Mouse (Mus musculus): ENCODE data around the gene Ptov1. TPM values are rescaled to one million over a fixed set of nuclear protein-coding genes. Genes with fewer than 3 reads are reported as not detected.
A peak's percentile ranks its signal among the peaks of the same experiment; 100 is the strongest.

Ptov1 gene
- polyA plus RNA-seq (2014; fragmentation: Nextera tagmentation; extraction: Ambion mirVana), result 398 and 442 TPM in 2 replicates

- ATAC-seq (ENCODE audit: low read depth) (peak; percentile 94), DNase-seq (ENCODE audit: low spot score) (peak; percentile 99)
- Histone ChIP-seq H3K9ac (ENCODE audit: low read depth, low read length) (peak within 1 kb of the TSS; percentile 100), H3K9me3 (ENCODE audit: control insufficient read depth, low read length) (no peaks in the 10 kb centered on the region), H3K4me1 (ENCODE audit: control insufficient read depth, insufficient read depth, low read length) (peaks cover 32% of the 10 kb centered on the region), H3K27me3 (replicated peaks; ENCODE audit: control insufficient read depth, insufficient read depth, low read length) (no peaks in the 10 kb centered on the region), H3K4me2 (ENCODE audit: low read depth, low read length) (peak within 1 kb of the TSS; percentile 95), H3K27ac (replicated peaks; ENCODE audit: low read depth, low read length) (peak within 1 kb of the TSS; percentile 100), H3K36me3 (ENCODE audit: control insufficient read depth, insufficient read depth, low read length) (peaks cover 22% of the 10 kb centered on the region), H3K4me3 (ENCODE audit: low read depth, low read length) (peak within 1 kb of the TSS; percentile 100)
- WGBS, result 8% methylated on average over 24 of the region's 29 CpGs
These were observed at the start of gene Ptov1 for GRCm38 (mm10) chr7:44869697-44870528. TSS of gene Ptov1 (minus strand) at chr7:44869788.

GRCm38 (mm10) chr7:44919127-44919526, 49.5 kb upstream of the Ptov1 start:
- H3K27me3 ChIP-seq (replicated peaks; ENCODE audit: control insufficient read depth, insufficient read depth, low read length), result no peaks in the 10 kb centered on the region
- H3K27ac ChIP-seq (replicated peaks; ENCODE audit: low read depth, low read length), result peak overlapping the region; percentile 72
- no peaks in the 10 kb centered on the region for H3K4me1 ChIP-seq (ENCODE audit: control insufficient read depth, insufficient read depth, low read length)
- WGBS, result 72% methylated on average over 5 of the region's 5 CpGs
- no peak overlapping the region for H3K9ac ChIP-seq (ENCODE audit: low read depth, low read length)
- ATAC-seq (ENCODE audit: low read depth), result no peak
- peaks cover 61% of the 10 kb centered on the region for H3K36me3 ChIP-seq (ENCODE audit: control insufficient read depth, insufficient read depth, low read length)
- no peak overlapping the region for H3K4me2 ChIP-seq (ENCODE audit: low read depth, low read length)
- H3K4me3 ChIP-seq (ENCODE audit: low read depth, low read length), result no peak overlapping the region
- H3K9me3 ChIP-seq (ENCODE audit: control insufficient read depth, low read length), result no peaks in the 10 kb centered on the region
- DNase-seq (ENCODE audit: low spot score), result peak; percentile 41

- peaks cover 62% of the 10 kb centered on the region for H3K36me3 ChIP-seq (ENCODE audit: control insufficient read depth, insufficient read depth, low read length)
- DNase-seq (ENCODE audit: low spot score), result no peak
- no peak overlapping the region for H3K4me3 ChIP-seq (ENCODE audit: low read depth, low read length)
- no peaks in the 10 kb centered on the region for H3K9me3 ChIP-seq (ENCODE audit: control insufficient read depth, low read length)
- no peak for ATAC-seq (ENCODE audit: low read depth)
- H3K4me1 ChIP-seq (ENCODE audit: control insufficient read depth, insufficient read depth, low read length), result no peaks in the 10 kb centered on the region
- H3K27me3 ChIP-seq (replicated peaks; ENCODE audit: control insufficient read depth, insufficient read depth, low read length), result no peaks in the 10 kb centered on the region
- WGBS, result 77% methylated on average over 3 of the region's 3 CpGs
- no peak overlapping the region for H3K9ac ChIP-seq (ENCODE audit: low read depth, low read length)
- H3K4me2 ChIP-seq (ENCODE audit: low read depth, low read length), result no peak overlapping the region
- no peak overlapping the region; the same call in 1 of the 2 replicates for H3K27ac ChIP-seq (replicated peaks; ENCODE audit: low read depth, low read length)
These were observed 48.6 kb upstream of the Ptov1 start for GRCm38 (mm10) chr7:44918219-44918618.

GRCm38 (mm10) chr7:44916881-44917280, 47.3 kb upstream of the Ptov1 start:
- Histone ChIP-seq H3K4me3 (ENCODE audit: low read depth, low read length) (no peak overlapping the region), H3K4me1 (ENCODE audit: control insufficient read depth, insufficient read depth, low read length) (no peaks in the 10 kb centered on the region), H3K36me3 (ENCODE audit: control insufficient read depth, insufficient read depth, low read length) (peaks cover 61% of the 10 kb centered on the region), H3K27ac (replicated peaks; ENCODE audit: low read depth, low read length) (no peak overlapping the region), H3K27me3 (replicated peaks; ENCODE audit: control insufficient read depth, insufficient read depth, low read length) (no peaks in the 10 kb centered on the region), H3K9me3 (ENCODE audit: control insufficient read depth, low read length) (no peaks in the 10 kb centered on the region), H3K4me2 (ENCODE audit: low read depth, low read length) (no peak overlapping the region), H3K9ac (ENCODE audit: low read depth, low read length) (no peak overlapping the region)
- DNase-seq (ENCODE audit: low spot score) (no peak), ATAC-seq (ENCODE audit: low read depth) (no peak)
- WGBS, result 81% methylated on average over 4 of the region's 4 CpGs

GRCm38 (mm10) chr7:44916191-44916590, 46.6 kb upstream of the Ptov1 start:
- no peak overlapping the region for H3K27ac ChIP-seq (replicated peaks; ENCODE audit: low read depth, low read length)
- ATAC-seq (ENCODE audit: low read depth) (no peak), DNase-seq (ENCODE audit: low spot score) (no peak)
- H3K36me3 ChIP-seq (ENCODE audit: control insufficient read depth, insufficient read depth, low read length), result peaks cover 62% of the 10 kb centered on the region
- H3K4me3 ChIP-seq (ENCODE audit: low read depth, low read length), result no peak overlapping the region
- no peaks in the 10 kb centered on the region for H3K9me3 ChIP-seq (ENCODE audit: control insufficient read depth, low read length)
- no peak overlapping the region for H3K4me2 ChIP-seq (ENCODE audit: low read depth, low read length)
- no peak overlapping the region for H3K9ac ChIP-seq (ENCODE audit: low read depth, low read length)
- H3K27me3 ChIP-seq (replicated peaks; ENCODE audit: control insufficient read depth, insufficient read depth, low read length), result no peaks in the 10 kb centered on the region
- WGBS, result 77% methylated on average over 6 of the region's 6 CpGs
- H3K4me1 ChIP-seq (ENCODE audit: control insufficient read depth, insufficient read depth, low read length), result no peaks in the 10 kb centered on the region

GRCm38 (mm10) chr7:44915314-44915713, 45.7 kb upstream of the Ptov1 start:
- H3K4me3 ChIP-seq (ENCODE audit: low read depth, low read length), result no peak overlapping the region
- no peak overlapping the region for H3K27ac ChIP-seq (replicated peaks; ENCODE audit: low read depth, low read length)
- no peak overlapping the region for H3K4me2 ChIP-seq (ENCODE audit: low read depth, low read length)
- no peaks in the 10 kb centered on the region for H3K4me1 ChIP-seq (ENCODE audit: control insufficient read depth, insufficient read depth, low read length)
- H3K27me3 ChIP-seq (replicated peaks; ENCODE audit: control insufficient read depth, insufficient read depth, low read length), result no peaks in the 10 kb centered on the region
- H3K36me3 ChIP-seq (ENCODE audit: control insufficient read depth, insufficient read depth, low read length), result peaks cover 67% of the 10 kb centered on the region
- ATAC-seq (ENCODE audit: low read depth) (no peak), DNase-seq (ENCODE audit: low spot score) (no peak)
- H3K9me3 ChIP-seq (ENCODE audit: control insufficient read depth, low read length), result no peaks in the 10 kb centered on the region
- H3K9ac ChIP-seq (ENCODE audit: low read depth, low read length), result no peak overlapping the region
- 93% methylated on average over 9 of the region's 9 CpGs for WGBS

- Histone ChIP-seq H3K9ac (ENCODE audit: low read depth, low read length) (no peak overlapping the region), H3K4me1 (ENCODE audit: control insufficient read depth, insufficient read depth, low read length) (no peaks in the 10 kb centered on the region), H3K36me3 (ENCODE audit: control insufficient read depth, insufficient read depth, low read length) (peaks cover 67% of the 10 kb centered on the region), H3K27me3 (replicated peaks; ENCODE audit: control insufficient read depth, insufficient read depth, low read length) (no peaks in the 10 kb centered on the region), H3K4me2 (ENCODE audit: low read depth, low read length) (no peak overlapping the region), H3K27ac (replicated peaks; ENCODE audit: low read depth, low read length) (no peak overlapping the region), H3K4me3 (ENCODE audit: low read depth, low read length) (no peak overlapping the region), H3K9me3 (ENCODE audit: control insufficient read depth, low read length) (no peaks in the 10 kb centered on the region)
- WGBS, result 92% methylated on average over 2 of the region's 2 CpGs
- DNase-seq (ENCODE audit: low spot score), result no peak
- no peak for ATAC-seq (ENCODE audit: low read depth)
These were observed 44.8 kb upstream of the Ptov1 start for GRCm38 (mm10) chr7:44914396-44914795.

- ATAC-seq (ENCODE audit: low read depth), result no peak
- no peak overlapping the region for H3K9ac ChIP-seq (ENCODE audit: low read depth, low read length)
- no peak overlapping the region for H3K4me3 ChIP-seq (ENCODE audit: low read depth, low read length)
- no peak for DNase-seq (ENCODE audit: low spot score)
- peaks cover 97% of the 10 kb centered on the region for H3K36me3 ChIP-seq (ENCODE audit: control insufficient read depth, insufficient read depth, low read length)
- 89% methylated on average over 15 of the region's 15 CpGs for WGBS
- no peak overlapping the region for H3K4me2 ChIP-seq (ENCODE audit: low read depth, low read length)
- no peak overlapping the region for H3K27ac ChIP-seq (replicated peaks; ENCODE audit: low read depth, low read length)
- H3K27me3 ChIP-seq (replicated peaks; ENCODE audit: control insufficient read depth, insufficient read depth, low read length), result no peaks in the 10 kb centered on the region
- no peaks in the 10 kb centered on the region for H3K9me3 ChIP-seq (ENCODE audit: control insufficient read depth, low read length)
- H3K4me1 ChIP-seq (ENCODE audit: control insufficient read depth, insufficient read depth, low read length), result no peaks in the 10 kb centered on the region
These were observed 39.3 kb upstream of the Ptov1 start for GRCm38 (mm10) chr7:44908706-44909476.

Data from embryonic facial prominence, embryonic 14.5 days (tissue).